ENCODE assay signal across 10 mouse cellular contexts in genomic region chr9:115942989-115943388, GRCm38 (mm10). TPM values are rescaled to one million over a fixed set of nuclear protein-coding genes. Genes with fewer than 3 reads are reported as not detected.
DNase-seq lines count a peak whose midpoint lies in the region; ATAC-seq and TF ChIP-seq lines count a peak whose summit lies in the region.
"Had no signal": no experiment of that assay in that cellular context is flagged by ENCODE, and none has a peak within 500 bp of the region (broad histone marks: within the 10 kb centered on the region; RNA-seq: fewer than 3 reads in every experiment).

No protein-coding gene starts in this region.

- no peaks in the 10 kb centered on the region for H3K36me3 ChIP-seq in myocyte (ENCODE audit: control insufficient read depth, insufficient read depth)
- H3K36me3 ChIP-seq: stomach, embryonic 15.5 days had no signal

- TF ChIP-seq POLR2A in myocyte (IDR thresholded peaks at IDR 0.05; ENCODE audit: insufficient read length, low read depth) = no peak

- H3ac ChIP-seq in myocyte (ENCODE audit: control insufficient read depth, insufficient read length) = no peak overlapping the region

- no peaks in the 10 kb centered on the region for H3K79me2 ChIP-seq in myocyte (ENCODE audit: control insufficient read depth, insufficient read depth)

- no peaks in the 10 kb centered on the region for H3K27me3 ChIP-seq in myocyte (ENCODE audit: control insufficient read depth, insufficient read depth, insufficient read length)
- H3K27me3 ChIP-seq: stomach, embryonic 15.5 days had no signal

- no peak for ATAC-seq in monocyte, adult 5-6 weeks (replicated peaks; ENCODE audit: insufficient number of reproducible peaks, low FRiP score, low TSS enrichment, poor library complexity, severe bottlenecking)

- peak; percentile 82 for DNase-seq in brain, adult 2 months (ENCODE audit: low read depth, low spot score)
- DNase-seq in embryo, embryonic 11 days = peak; percentile 37
- DNase-seq in layer of hippocampus, adult 9-11 months = peak; percentile 46
- DNase-seq in liver = no peak
- no peak for DNase-seq in spleen, postnatal 36 days (ENCODE audit: low spot score in 2 of 2)
- DNase-seq in c-Kit-positive CD71-positive TER-119-positive erythroid progenitor cells, embryonic 14.5 days (ENCODE audit: low spot score) = no peak
- DNase-seq: lung, adult 18-20 months had no signal

- H3K4me3 ChIP-seq in myocyte = no peak overlapping the region
- H3K4me3 ChIP-seq: stomach, embryonic 15.5 days had no signal

- H3K4me2 ChIP-seq in myocyte (ENCODE audit: low read depth) = no peak overlapping the region
- H3K4me2 ChIP-seq: stomach, embryonic 15.5 days had no signal

TF ChIP-seq in myocyte, 11 proteins besides CTCF, POLR2A, EP300 and RAD21:
- TF ChIP-seq MYOG (IDR thresholded peaks at IDR 0.05; ENCODE audit: control insufficient read depth in 1 of 3, insufficient read depth in 1 of 3, insufficient read length in 2 of 3, low read depth in 2 of 3) (no peak), MAX (IDR thresholded peaks at IDR 0.05; ENCODE audit: low read depth) (no peak), MYOD1 (IDR thresholded peaks at IDR 0.05; ENCODE audit: control insufficient read depth in 1 of 3, insufficient read length in 2 of 3, low read depth in 2 of 3) (peak in 2 of 3 experiments; percentile 53 to 73), REST (IDR thresholded peaks at IDR 0.05; ENCODE audit: insufficient read depth, insufficient read length) (no peak), TCF12 (IDR thresholded peaks at IDR 0.05; ENCODE audit: insufficient read depth, poor library complexity, severe bottlenecking) (no peak)

RNA-seq across cellular contexts. Expression of gene Gadl1, which starts 33.7 kb away (rescaled TPM):
- 3.6 TPM for polyA plus RNA-seq in myocyte (2012; fragmentation: generic; extraction: Trizol)
- total RNA-seq in monocyte, adult 5-6 weeks (2017) = not detected in 3 replicates

Comparison
In these comparisons a context has a peak if more than half of its experiments do, and no peak if none do; other contexts are left out.
1. DNase-seq: peak in brain, adult 2 months (single experiment), embryo, embryonic 11 days (single experiment) and layer of hippocampus, adult 9-11 months (single experiment); none in liver (single experiment), spleen, postnatal 36 days (0 of 2) and c-Kit-positive CD71-positive TER-119-positive erythroid progenitor cells, embryonic 14.5 days (single experiment).